Mouse (Mus musculus) neural tube, embryonic 13.5 days (tissue): Measurements from ENCODE around the gene Zfp108. TPM values are rescaled to one million over a fixed set of nuclear protein-coding genes. Genes with fewer than 3 reads are reported as not detected.

Source experiments
- ATAC-seq: fragments of 200-750 bp; cut with Nextera tagmentation; 2 replicates; pipeline ENCODE4 v1.8.0; 2017; ENCODE audit warnings: low read depth, mild to moderate bottlenecking, moderate TSS enrichment, moderate library complexity
- H3K27ac ChIP-seq: fragments of 300-500 bp; sonication (generic); replicated peaks from 2 replicates; pipeline ENCODE4 v1.5.1; 2015; ENCODE audit warnings: moderate library complexity, mild to moderate bottlenecking, inconsistent platforms
- H3K27me3 ChIP-seq: fragments of 300-500 bp; sonication (generic); 2 replicates; pipeline ENCODE4 v1.6.1; 2015; ENCODE audit warnings: mild to moderate bottlenecking, inconsistent platforms
- H3K36me3 ChIP-seq: fragments of 300-500 bp; sonication (generic); 2 replicates; pipeline ENCODE4 v1.6.1; 2015; ENCODE audit warnings: mild to moderate bottlenecking, inconsistent platforms
- H3K4me1 ChIP-seq: fragments of 300-500 bp; sonication (generic); replicated peaks from 2 replicates; pipeline ENCODE4 v1.6.1; 2015; ENCODE audit warnings: inconsistent platforms
- H3K4me2 ChIP-seq: fragments of 300-500 bp; sonication (generic); 2 replicates; pipeline ENCODE4 v1.6.1; 2015; ENCODE audit warnings: inconsistent platforms, mild to moderate bottlenecking, moderate library complexity
- H3K4me3 ChIP-seq: fragments of 300-500 bp; sonication (generic); 2 replicates; pipeline ENCODE4 v1.5.1; 2015; ENCODE audit warnings: mild to moderate bottlenecking, inconsistent platforms
- H3K9ac ChIP-seq: fragments of 300-500 bp; sonication (generic); 2 replicates; pipeline ENCODE4 v1.6.1; 2015; ENCODE audit warnings: moderate library complexity, mild to moderate bottlenecking, inconsistent platforms
- H3K9me3 ChIP-seq: fragments of 300-500 bp; sonication (generic); 2 replicates; pipeline ENCODE4 v1.6.1; 2016; ENCODE audit warnings: inconsistent platforms
- WGBS: fragments of 180-500 bp; shearing (Covaris S2); methylation state at CpG from one replicate; pipeline ENCODE4 v1.1.7; 2015; 5-methylcytosine and 5-hydroxymethylcytosine counted together
- polyA plus RNA-seq: library from polyadenylated mRNA; unstranded; fragments of >200 nt; fragmentation: Nextera tagmentation; extraction: Ambion mirVana; gene quantifications from 2 replicates; pipeline ENCODE4 v1.2.1, GENCODE M21; 2015

The Zfp108 gene
- polyA plus RNA-seq, 1 experiment from 2014 or later, result 4.9 TPM

GRCm38 (mm10) chr7:24290106-24290693 lies 35.6 kb downstream of the Zfp108 start:
- H3K27me3 ChIP-seq, result no peaks in the 10 kb centered on the region
- H3K36me3 ChIP-seq, result peaks cover 87% of the 10 kb centered on the region
- 94% methylated on average over 4 of the region's 4 CpGs for WGBS
- no peak overlapping the region for H3K4me3 ChIP-seq
- H3K27ac ChIP-seq, result no peak overlapping the region
- no peaks in the 10 kb centered on the region; the same call in 1 of the 2 replicates for H3K9me3 ChIP-seq
- H3K4me2 ChIP-seq, result no peak overlapping the region
- ATAC-seq, result no peak
- H3K4me1 ChIP-seq, result no peaks in the 10 kb centered on the region
- H3K9ac ChIP-seq, result no peak overlapping the region

GRCm38 (mm10) chr7:24291387-24292090 lies 36.9 kb downstream of the Zfp108 start:
- Histone ChIP-seq H3K9ac (no peak overlapping the region), H3K4me3 (no peak overlapping the region), H3K36me3 (peaks cover 99% of the 10 kb centered on the region), H3K27me3 (no peaks in the 10 kb centered on the region), H3K4me2 (no peak overlapping the region), H3K27ac (no peak overlapping the region), H3K9me3 (no peaks in the 10 kb centered on the region; the same call in 1 of the 2 replicates), H3K4me1 (no peaks in the 10 kb centered on the region)
- ATAC-seq, result no peak
- 90% methylated on average over 27 of the region's 27 CpGs for WGBS

GRCm38 (mm10) chr7:24293061-24293851 lies 38.7 kb downstream of the Zfp108 start:
- Histone ChIP-seq H3K27ac (no peak overlapping the region), H3K4me3 (no peak overlapping the region), H3K36me3 (peaks cover 94% of the 10 kb centered on the region), H3K9me3 (no peaks in the 10 kb centered on the region), H3K4me1 (peaks cover 10% of the 10 kb centered on the region), H3K27me3 (no peaks in the 10 kb centered on the region), H3K9ac (no peak overlapping the region), H3K4me2 (no peak overlapping the region)
- ATAC-seq, result no peak
- 88% methylated on average over 12 of the region's 12 CpGs for WGBS

GRCm38 (mm10) chr7:24294763-24295162 lies 40.2 kb downstream of the Zfp108 start:
- Histone ChIP-seq H3K4me1 (peaks cover 13% of the 10 kb centered on the region), H3K9ac (no peak overlapping the region), H3K27me3 (no peaks in the 10 kb centered on the region), H3K27ac (no peak overlapping the region), H3K4me2 (no peak overlapping the region), H3K36me3 (peaks cover 80% of the 10 kb centered on the region), H3K9me3 (no peaks in the 10 kb centered on the region), H3K4me3 (no peak overlapping the region)
- ATAC-seq, result no peak
- WGBS, result 97% methylated on average over 4 of the region's 4 CpGs

GRCm38 (mm10) chr7:24295376-24295775 lies 40.8 kb downstream of the Zfp108 start:
- peaks cover 19% of the 10 kb centered on the region for H3K4me1 ChIP-seq
- no peaks in the 10 kb centered on the region for H3K9me3 ChIP-seq
- H3K9ac ChIP-seq, result no peak overlapping the region
- no peak overlapping the region for H3K27ac ChIP-seq
- WGBS, result 97% methylated on average over 7 of the region's 7 CpGs
- H3K36me3 ChIP-seq, result peaks cover 73% of the 10 kb centered on the region
- H3K4me2 ChIP-seq, result no peak overlapping the region
- H3K4me3 ChIP-seq, result no peak overlapping the region
- no peaks in the 10 kb centered on the region for H3K27me3 ChIP-seq
- no peak for ATAC-seq

GRCm38 (mm10) chr7:24296386-24296785 lies 41.8 kb downstream of the Zfp108 start:
- Histone ChIP-seq H3K4me2 (no peak overlapping the region), H3K27me3 (no peaks in the 10 kb centered on the region), H3K4me1 (peaks cover 26% of the 10 kb centered on the region), H3K36me3 (peaks cover 65% of the 10 kb centered on the region), H3K9me3 (no peaks in the 10 kb centered on the region), H3K27ac (no peak overlapping the region), H3K4me3 (no peak overlapping the region), H3K9ac (no peak overlapping the region)
- 97% methylated on average over 7 of the region's 7 CpGs for WGBS
- no peak for ATAC-seq

GRCm38 (mm10) chr7:24297361-24298095 lies 42.9 kb downstream of the Zfp108 start:
- Histone ChIP-seq H3K9me3 (no peaks in the 10 kb centered on the region), H3K9ac (peak overlapping the region; percentile 82), H3K4me2 (peak overlapping the region; percentile 84), H3K4me3 (peak overlapping the region; percentile 72), H3K27me3 (no peaks in the 10 kb centered on the region), H3K36me3 (peaks cover 64% of the 10 kb centered on the region), H3K27ac (no peak overlapping the region; the same call in 1 of the 2 replicates), H3K4me1 (peaks cover 26% of the 10 kb centered on the region)
- no peak for ATAC-seq
- 89% methylated on average over 15 of the region's 15 CpGs for WGBS

GRCm38 (mm10) chr7:24298635-24298972 lies 44.0 kb downstream of the Zfp108 start:
- Histone ChIP-seq H3K4me2 (peak overlapping the region; percentile 84), H3K27ac (peak overlapping the region; percentile 96), H3K4me3 (peak overlapping the region; percentile 72), H3K36me3 (peaks cover 64% of the 10 kb centered on the region), H3K27me3 (no peaks in the 10 kb centered on the region), H3K9ac (peak overlapping the region; percentile 82), H3K9me3 (no peaks in the 10 kb centered on the region), H3K4me1 (peaks cover 26% of the 10 kb centered on the region)
- WGBS, result 0% methylated on average over 12 of the region's 12 CpGs
- no peak; the same call in 1 of the 2 replicates for ATAC-seq

GRCm38 (mm10) chr7:24298973-24299708 lies 44.5 kb downstream of the Zfp108 start:
- peak overlapping the region; percentile 72 for H3K4me3 ChIP-seq
- H3K4me1 ChIP-seq, result peaks cover 26% of the 10 kb centered on the region
- H3K36me3 ChIP-seq, result peaks cover 62% of the 10 kb centered on the region
- H3K9ac ChIP-seq, result peak overlapping the region; percentile 82
- peak overlapping the region; percentile 84 for H3K4me2 ChIP-seq
- WGBS, result under 1% methylated on average over 41 of the region's 47 CpGs
- no peaks in the 10 kb centered on the region for H3K27me3 ChIP-seq
- peak overlapping the region; percentile 96 for H3K27ac ChIP-seq
- ATAC-seq, result peak; percentile 93
- H3K9me3 ChIP-seq, result no peaks in the 10 kb centered on the region

GRCm38 (mm10) chr7:24299823-24300481 lies 45.4 kb downstream of the Zfp108 start:
- Histone ChIP-seq H3K36me3 (peaks cover 61% of the 10 kb centered on the region), H3K4me3 (peak overlapping the region; percentile 72), H3K9me3 (no peaks in the 10 kb centered on the region), H3K4me2 (peak overlapping the region; percentile 84), H3K27ac (peak overlapping the region; percentile 96), H3K27me3 (no peaks in the 10 kb centered on the region), H3K9ac (peak overlapping the region; percentile 82), H3K4me1 (peaks cover 26% of the 10 kb centered on the region)
- peak; percentile 40 for ATAC-seq
- 0% methylated on average over 18 of the region's 18 CpGs for WGBS

- peak; percentile 34 for ATAC-seq
- Histone ChIP-seq H3K4me2 (peak within 1 kb of the TSS; percentile 84), H3K9me3 (no peaks in the 10 kb centered on the region), H3K9ac (peak within 1 kb of the TSS; percentile 82), H3K4me3 (peak within 1 kb of the TSS; percentile 72), H3K4me1 (peaks cover 26% of the 10 kb centered on the region), H3K27me3 (no peaks in the 10 kb centered on the region), H3K36me3 (peaks cover 58% of the 10 kb centered on the region), H3K27ac (peak within 1 kb of the TSS; percentile 96)
- under 1% methylated on average over 13 of the region's 13 CpGs for WGBS
Observed at GRCm38 (mm10) chr7:24300771-24301282, 46.2 kb downstream of the Zfp108 start, which contains the start of gene Zfp61. Gene Zfp61, minus strand, starts transcription at chr7:24301232.
